Mouse (Mus musculus): ENCODE results near the gene Rprd1b.

GRCm38 (mm10) chr2:158159376-158160235 lies 131.3 kb downstream of the Rprd1b start:
- TF ChIP-seq CTCF (IDR thresholded peaks at IDR 0.05; ENCODE audit: insufficient read depth, low read length) = no peak
- TF ChIP-seq POLR2A (IDR thresholded peaks at IDR 0.05; ENCODE audit: borderline replicate concordance, extremely low read depth, low read depth, low read length) = no peak

Measured in lung, adult 2 months (tissue).